Mouse (Mus musculus) lung, embryonic 16.5 days (tissue): Measurements from ENCODE around the gene Wdr26. TPM values are rescaled to one million over a fixed set of nuclear protein-coding genes. Genes with fewer than 3 reads are reported as not detected.

Experiments
- ATAC-seq: fragments of 200-750 bp; cut with Nextera tagmentation; 2 replicates; pipeline ENCODE4 v1.8.0; 2017; ENCODE audit warnings: low read depth, mild to moderate bottlenecking, moderate library complexity
- H3K27ac ChIP-seq: fragments of 300-500 bp; sonication (generic); 2 replicates; pipeline ENCODE4 v1.5.1; 2014; ENCODE audit warnings: mild to moderate bottlenecking, control low read depth, low read length
- H3K27me3 ChIP-seq: fragments of 300-500 bp; sonication (generic); 2 replicates; pipeline ENCODE4 v1.6.1; 2014; ENCODE audit warnings: low read depth, low read length, mixed read lengths; ENCODE audit not compliant: control insufficient read depth, insufficient read depth
- H3K36me3 ChIP-seq: fragments of 300-500 bp; sonication (generic); 2 replicates; pipeline ENCODE4 v1.6.1; 2014; ENCODE audit warnings: low read length; ENCODE audit not compliant: control insufficient read depth, insufficient read depth
- H3K4me1 ChIP-seq: fragments of 300-500 bp; sonication (generic); replicated peaks from 2 replicates; pipeline ENCODE4 v1.6.1; 2014; ENCODE audit warnings: low read length, mixed read lengths; ENCODE audit not compliant: control insufficient read depth, insufficient read depth
- H3K4me2 ChIP-seq: fragments of 300-500 bp; sonication (generic); 2 replicates; pipeline ENCODE4 v1.6.1; 2014; ENCODE audit warnings: low read depth, low read length, control low read depth
- H3K4me3 ChIP-seq: fragments of 300-500 bp; sonication (generic); 2 replicates; pipeline ENCODE4 v1.5.1; 2014; ENCODE audit warnings: mild to moderate bottlenecking, low read length, control low read depth
- H3K9ac ChIP-seq: fragments of 300-500 bp; sonication (generic); 2 replicates; pipeline ENCODE4 v1.6.1; 2014; ENCODE audit warnings: low read length, control low read depth
- H3K9me3 ChIP-seq: fragments of 300-500 bp; sonication (generic); 2 replicates; pipeline ENCODE4 v1.6.1; 2016; ENCODE audit warnings: low read length; ENCODE audit not compliant: control insufficient read depth
- WGBS: fragments of 180-500 bp; shearing (Covaris S2); extraction: QIAGEN DNeasy Blood & Tissue Kit; methylation state at CpG from one replicate; pipeline ENCODE4 v1.1.7; 2014; 5-methylcytosine and 5-hydroxymethylcytosine counted together
- polyA plus RNA-seq: library from polyadenylated mRNA; unstranded; fragments of >200 nt; fragmentation: Nextera tagmentation; extraction: Ambion mirVana; gene quantifications from 2 replicates; pipeline ENCODE4 v1.2.1, GENCODE M21; 2015

The Wdr26 gene
- polyA plus RNA-seq, 1 experiment from 2014 or later, result 30.0 TPM

GRCm38 (mm10) chr1:181229046-181229445 lies 17.2 kb upstream of the Wdr26 start:
- 77% methylated on average over 5 of the region's 5 CpGs for WGBS
- ATAC-seq, result no peak

DNA sequence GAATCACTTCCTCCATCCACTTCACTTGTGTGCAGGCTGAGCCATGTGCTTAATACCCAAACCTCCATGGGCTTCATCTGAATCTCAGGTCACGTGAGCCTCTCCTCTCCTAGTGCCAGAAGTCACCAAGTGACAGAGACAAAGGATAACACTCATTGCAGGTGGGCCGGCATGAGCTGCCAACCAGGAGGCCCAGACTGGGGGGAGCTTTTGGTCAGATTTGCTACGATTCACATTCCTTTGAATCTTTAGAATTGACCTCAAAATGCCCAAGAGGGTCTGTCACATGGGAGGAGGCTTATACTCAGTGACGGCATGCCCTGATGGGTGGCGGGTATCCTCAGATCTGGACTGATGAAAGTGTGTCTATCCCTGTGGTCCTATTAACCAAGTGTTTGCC lies 16.8 kb upstream of the Wdr26 start:
- no peak overlapping the region for H3K27ac ChIP-seq

More at GRCm38 (mm10) chr1:181229046-181229445, 17.2 kb upstream of the Wdr26 start:
- Histone ChIP-seq H3K9me3 (no peaks in the 10 kb centered on the region), H3K4me3 (no peak overlapping the region), H3K9ac (no peak overlapping the region), H3K27me3 (no peaks in the 10 kb centered on the region), H3K4me1 (peaks cover 11% of the 10 kb centered on the region), H3K27ac (no peak overlapping the region), H3K36me3 (no peaks in the 10 kb centered on the region), H3K4me2 (no peak overlapping the region)

GRCm38 (mm10) chr1:181227804-181228203 lies 16.0 kb upstream of the Wdr26 start:
- H3K4me3 ChIP-seq, result no peak overlapping the region
- no peaks in the 10 kb centered on the region for H3K36me3 ChIP-seq
- H3K27me3 ChIP-seq, result no peaks in the 10 kb centered on the region
- no peak overlapping the region for H3K4me2 ChIP-seq
- peaks cover 11% of the 10 kb centered on the region for H3K4me1 ChIP-seq
- ATAC-seq, result no peak
- H3K27ac ChIP-seq, result no peak overlapping the region
- no peak overlapping the region for H3K9ac ChIP-seq
- H3K9me3 ChIP-seq, result no peaks in the 10 kb centered on the region
- 83% methylated on average over 11 of the region's 11 CpGs for WGBS

More for the DNA sequence above, 16.8 kb upstream of the Wdr26 start:
- Histone ChIP-seq H3K4me2 (no peak overlapping the region), H3K4me3 (no peak overlapping the region), H3K36me3 (no peaks in the 10 kb centered on the region), H3K9ac (no peak overlapping the region), H3K27me3 (no peaks in the 10 kb centered on the region), H3K9me3 (no peaks in the 10 kb centered on the region), H3K4me1 (peaks cover 11% of the 10 kb centered on the region)
- 59% methylated on average over 5 of the region's 5 CpGs for WGBS
- ATAC-seq, result no peak

DNA sequence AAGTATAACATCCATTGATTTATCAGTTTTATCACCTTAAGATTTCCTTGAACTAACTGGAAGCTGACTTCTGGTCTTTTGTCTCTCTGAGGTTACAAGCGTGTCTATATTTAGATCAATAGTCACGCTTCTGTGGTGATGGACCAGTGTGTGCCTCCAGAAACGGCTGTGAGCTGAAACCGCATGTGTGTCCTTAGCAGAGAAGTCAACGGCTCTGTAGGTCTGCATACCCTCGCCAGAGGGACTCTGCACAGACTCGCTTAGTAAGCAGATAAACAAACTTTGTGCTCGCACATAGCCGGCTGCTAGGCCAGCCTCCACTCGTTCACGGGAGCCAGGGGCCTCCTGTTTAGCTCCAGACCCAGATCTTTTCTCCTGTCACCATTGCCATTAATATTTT lies 15.0 kb upstream of the Wdr26 start:
- no peak overlapping the region for H3K9ac ChIP-seq
- peaks cover 8% of the 10 kb centered on the region for H3K4me1 ChIP-seq
- no peak overlapping the region for H3K4me3 ChIP-seq
- no peaks in the 10 kb centered on the region for H3K36me3 ChIP-seq
- H3K9me3 ChIP-seq, result no peaks in the 10 kb centered on the region
- no peak overlapping the region for H3K4me2 ChIP-seq
- no peak overlapping the region for H3K27ac ChIP-seq
- WGBS, result 38% methylated on average over 11 of the region's 11 CpGs
- no peaks in the 10 kb centered on the region for H3K27me3 ChIP-seq
- no peak for ATAC-seq

DNA sequence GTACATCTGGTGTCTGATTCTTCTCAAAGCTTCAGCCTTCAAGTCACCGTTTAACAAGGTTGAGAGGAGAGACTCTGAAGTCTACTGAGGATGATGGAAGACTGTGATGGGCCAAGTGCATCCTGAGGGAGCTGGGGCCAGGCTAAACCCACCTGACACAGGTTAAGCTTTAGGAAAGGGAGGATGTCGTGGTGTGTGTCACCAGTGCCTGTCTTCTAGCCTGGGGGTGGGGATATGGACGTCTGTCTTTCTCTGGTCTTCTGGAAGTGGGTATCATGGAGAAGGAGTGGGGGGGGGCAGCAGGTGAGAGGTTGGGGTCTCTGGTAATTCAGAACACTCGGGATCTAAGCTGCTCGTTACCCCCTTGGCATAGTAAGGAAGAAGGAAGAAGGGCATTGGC lies 13.5 kb upstream of the Wdr26 start:
- no peak overlapping the region for H3K9ac ChIP-seq
- no peaks in the 10 kb centered on the region for H3K9me3 ChIP-seq
- no peak overlapping the region for H3K4me2 ChIP-seq
- no peaks in the 10 kb centered on the region for H3K27me3 ChIP-seq
- WGBS, result 75% methylated on average over 5 of the region's 5 CpGs
- H3K36me3 ChIP-seq, result no peaks in the 10 kb centered on the region
- H3K4me3 ChIP-seq, result no peak overlapping the region
- no peak overlapping the region for H3K27ac ChIP-seq
- H3K4me1 ChIP-seq, result no peaks in the 10 kb centered on the region
- no peak for ATAC-seq

GRCm38 (mm10) chr1:181222041-181222440 lies 10.2 kb upstream of the Wdr26 start:
- Histone ChIP-seq H3K9me3 (no peaks in the 10 kb centered on the region), H3K36me3 (no peaks in the 10 kb centered on the region), H3K4me3 (no peak overlapping the region), H3K27ac (no peak overlapping the region), H3K4me1 (no peaks in the 10 kb centered on the region), H3K27me3 (no peaks in the 10 kb centered on the region), H3K4me2 (no peak overlapping the region), H3K9ac (no peak overlapping the region)
- ATAC-seq, result no peak
- 52% methylated on average over 1 of the region's 1 CpGs for WGBS

- no peak overlapping the region for H3K9ac ChIP-seq
- WGBS, result 50% methylated on average over 4 of the region's 4 CpGs
- H3K9me3 ChIP-seq, result no peaks in the 10 kb centered on the region
- peaks cover 5% of the 10 kb centered on the region for H3K4me1 ChIP-seq
- H3K27ac ChIP-seq, result no peak overlapping the region
- H3K4me3 ChIP-seq, result no peak overlapping the region
- H3K27me3 ChIP-seq, result no peaks in the 10 kb centered on the region
- ATAC-seq, result no peak
- H3K4me2 ChIP-seq, result no peak overlapping the region
- H3K36me3 ChIP-seq, result no peaks in the 10 kb centered on the region
Observed at GRCm38 (mm10) chr1:181216315-181216714, 4.5 kb upstream of the Wdr26 start.

- no peaks in the 10 kb centered on the region for H3K27me3 ChIP-seq
- ATAC-seq, result no peak
- H3K4me1 ChIP-seq, result peaks cover 13% of the 10 kb centered on the region
- 81% methylated on average over 8 of the region's 8 CpGs for WGBS
- no peaks in the 10 kb centered on the region for H3K9me3 ChIP-seq
- H3K27ac ChIP-seq, result no peak overlapping the region
- no peak overlapping the region for H3K9ac ChIP-seq
- H3K4me3 ChIP-seq, result no peak overlapping the region
- H3K36me3 ChIP-seq, result no peaks in the 10 kb centered on the region
- H3K4me2 ChIP-seq, result no peak overlapping the region
Observed at GRCm38 (mm10) chr1:181214296-181215035, 2.7 kb upstream of the Wdr26 start.

- Histone ChIP-seq H3K9me3 (no peaks in the 10 kb centered on the region), H3K27ac (peak overlapping the region; percentile 93), H3K4me2 (peak overlapping the region; percentile 84), H3K36me3 (peaks cover 3% of the 10 kb centered on the region), H3K4me3 (peak overlapping the region; percentile 98), H3K9ac (peak overlapping the region; percentile 98), H3K4me1 (peaks cover 14% of the 10 kb centered on the region), H3K27me3 (no peaks in the 10 kb centered on the region)
- WGBS, result 2% methylated on average over 7 of the region's 72 CpGs
- ATAC-seq, result peak; percentile 51
Observed at GRCm38 (mm10) chr1:181211403-181211919, 340 bp downstream of the Wdr26 start.
